Mouse (Mus musculus) hindbrain, embryonic 12.5 days (tissue): ENCODE measurements at regions not wholly inside any gene's neighbourhood (a gene's known extent, or its start where the extent isn't known, plus 50 kb on each side); places are given as distances from the start of the nearest gene placed in this dataset.

Experiments used
- ATAC-seq: fragments of 200-750 bp; cut with Nextera tagmentation; 2 replicates; pipeline ENCODE4 v1.8.0; 2017; ENCODE audit warnings: moderate TSS enrichment; ENCODE audit not compliant: low FRiP score
- H3K27ac ChIP-seq: fragments of 300-500 bp; sonication (generic); 2 replicates; pipeline ENCODE4 v1.5.1; 2016; ENCODE audit warnings: mild to moderate bottlenecking
- H3K27me3 ChIP-seq: fragments of 300-500 bp; sonication (generic); 2 replicates; pipeline ENCODE4 v1.6.1; 2016; ENCODE audit warnings: mild to moderate bottlenecking
- H3K36me3 ChIP-seq: fragments of 300-500 bp; sonication (generic); 2 replicates; pipeline ENCODE4 v1.6.1; 2016; ENCODE audit warnings: mild to moderate bottlenecking
- H3K4me1 ChIP-seq: fragments of 300-500 bp; sonication (generic); 2 replicates; pipeline ENCODE4 v1.6.1; 2016
- H3K4me2 ChIP-seq: fragments of 300-500 bp; sonication (generic); replicated peaks from 2 replicates; pipeline ENCODE4 v1.6.1; 2016; ENCODE audit warnings: mild to moderate bottlenecking
- H3K4me3 ChIP-seq: fragments of 300-500 bp; sonication (generic); 2 replicates; pipeline ENCODE4 v1.5.1; 2016; ENCODE audit warnings: mild to moderate bottlenecking
- H3K9ac ChIP-seq: fragments of 300-500 bp; sonication (generic); 2 replicates; pipeline ENCODE4 v1.6.1; 2016; ENCODE audit warnings: mild to moderate bottlenecking, moderate library complexity
- H3K9me3 ChIP-seq: fragments of 300-500 bp; sonication (generic); replicated peaks from 2 replicates; pipeline ENCODE4 v1.6.1; 2016; ENCODE audit warnings: mild to moderate bottlenecking
- WGBS: fragments of 180-500 bp; shearing (Covaris S2); methylation state at CpG from one replicate; pipeline ENCODE4 v1.1.7; 2016; 5-methylcytosine and 5-hydroxymethylcytosine counted together

DNA sequence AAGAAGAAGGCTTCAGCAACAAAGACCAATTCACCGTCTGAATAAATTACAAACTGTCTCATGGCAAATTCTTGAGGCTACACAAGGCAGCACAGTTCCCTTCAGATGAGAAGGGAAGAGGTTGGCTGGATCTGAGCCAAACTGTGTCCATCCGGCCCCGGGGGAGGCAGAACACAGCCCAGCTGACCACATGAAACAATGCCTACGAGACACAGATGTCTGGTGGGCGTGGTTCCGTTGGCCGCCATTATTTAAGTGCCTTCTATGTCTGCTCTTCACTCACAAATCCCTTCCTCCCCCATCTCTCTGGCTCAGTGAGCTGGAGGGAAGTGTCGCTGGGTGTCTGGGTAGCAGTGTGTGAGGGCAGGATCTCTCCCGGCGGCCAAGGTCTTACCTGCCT lies 127.8 kb upstream of the Irf2bp2 start:
- no peaks in the 10 kb centered on the region for H3K36me3 ChIP-seq
- no peak overlapping the region for H3K9ac ChIP-seq
- H3K4me3 ChIP-seq = no peak overlapping the region
- H3K27ac ChIP-seq = no peak overlapping the region
- peaks cover 6% of the 10 kb centered on the region for H3K4me1 ChIP-seq
- ATAC-seq = peak; percentile 40; the same call in 1 of the 2 replicates
- H3K4me2 ChIP-seq = no peak overlapping the region
- 69% methylated on average over 10 of the region's 10 CpGs for WGBS
- H3K9me3 ChIP-seq = no peaks in the 10 kb centered on the region; the same call in 1 of the 2 replicates
- no peaks in the 10 kb centered on the region for H3K27me3 ChIP-seq

DNA sequence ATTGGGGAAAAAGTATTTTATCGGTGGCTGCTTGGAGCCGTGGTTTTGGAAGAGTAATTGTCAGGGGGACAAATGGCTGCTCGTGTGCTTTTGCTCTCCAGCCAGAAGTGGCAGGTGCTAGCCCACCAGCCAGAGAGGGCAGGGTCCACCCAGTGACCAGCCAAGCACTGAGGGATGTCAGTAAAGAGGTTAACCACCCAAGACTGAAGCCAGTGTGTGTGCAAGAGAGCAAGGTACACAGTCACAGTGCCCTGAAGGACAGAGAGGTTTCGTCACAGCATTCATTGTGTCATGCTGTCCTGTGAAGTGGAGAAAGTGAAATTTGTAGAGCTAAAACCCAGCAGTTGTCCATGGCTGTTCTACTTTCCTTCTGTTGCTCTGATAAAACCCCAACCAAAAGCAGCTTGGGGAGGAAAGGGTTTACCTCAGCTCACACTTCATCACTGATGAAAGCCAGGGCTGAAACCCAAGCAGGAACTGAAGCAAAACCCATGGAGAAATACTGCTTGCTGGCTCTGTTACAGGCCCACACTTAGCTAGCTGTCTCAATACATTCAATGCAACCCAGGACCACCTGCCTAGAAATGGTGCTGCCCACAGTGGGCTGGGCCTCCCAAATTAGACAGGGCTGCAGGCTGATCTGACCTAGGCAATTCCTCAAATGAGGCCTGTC lies 126.8 kb upstream of the Irf2bp2 start:
- H3K4me1 ChIP-seq = peaks cover 6% of the 10 kb centered on the region
- WGBS = 90% methylated on average over 4 of the region's 4 CpGs
- no peak overlapping the region for H3K27ac ChIP-seq
- no peak for ATAC-seq
- no peaks in the 10 kb centered on the region for H3K27me3 ChIP-seq
- no peaks in the 10 kb centered on the region for H3K36me3 ChIP-seq
- H3K4me2 ChIP-seq = no peak overlapping the region
- H3K4me3 ChIP-seq = no peak overlapping the region
- no peaks in the 10 kb centered on the region for H3K9me3 ChIP-seq
- no peak overlapping the region for H3K9ac ChIP-seq

DNA sequence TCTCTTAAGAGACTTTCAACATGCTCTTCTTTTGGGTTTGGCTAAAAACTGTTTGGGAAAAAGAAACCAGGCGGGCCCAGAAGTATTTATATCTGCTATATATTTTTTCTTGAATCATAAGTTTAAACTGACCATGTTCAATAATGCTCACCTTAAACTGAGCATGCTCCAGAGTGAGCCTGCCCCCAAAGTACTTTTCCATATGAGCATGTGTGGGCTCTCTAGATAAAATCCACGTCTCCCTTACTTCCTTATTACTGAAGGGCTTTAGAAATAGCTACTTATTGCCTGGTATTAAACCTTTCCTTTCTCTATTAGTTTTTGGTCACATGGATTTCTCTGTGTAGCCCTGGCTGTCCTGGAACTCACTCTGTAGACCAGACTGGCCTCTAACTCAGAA lies 126.0 kb upstream of the Irf2bp2 start:
- H3K27me3 ChIP-seq = no peaks in the 10 kb centered on the region
- H3K36me3 ChIP-seq = no peaks in the 10 kb centered on the region
- no peak overlapping the region for H3K9ac ChIP-seq
- H3K4me1 ChIP-seq = peaks cover 6% of the 10 kb centered on the region
- 93% methylated on average over 2 of the region's 2 CpGs for WGBS
- H3K9me3 ChIP-seq = no peaks in the 10 kb centered on the region
- H3K27ac ChIP-seq = no peak overlapping the region
- no peak overlapping the region for H3K4me2 ChIP-seq
- no peak for ATAC-seq
- no peak overlapping the region for H3K4me3 ChIP-seq

DNA sequence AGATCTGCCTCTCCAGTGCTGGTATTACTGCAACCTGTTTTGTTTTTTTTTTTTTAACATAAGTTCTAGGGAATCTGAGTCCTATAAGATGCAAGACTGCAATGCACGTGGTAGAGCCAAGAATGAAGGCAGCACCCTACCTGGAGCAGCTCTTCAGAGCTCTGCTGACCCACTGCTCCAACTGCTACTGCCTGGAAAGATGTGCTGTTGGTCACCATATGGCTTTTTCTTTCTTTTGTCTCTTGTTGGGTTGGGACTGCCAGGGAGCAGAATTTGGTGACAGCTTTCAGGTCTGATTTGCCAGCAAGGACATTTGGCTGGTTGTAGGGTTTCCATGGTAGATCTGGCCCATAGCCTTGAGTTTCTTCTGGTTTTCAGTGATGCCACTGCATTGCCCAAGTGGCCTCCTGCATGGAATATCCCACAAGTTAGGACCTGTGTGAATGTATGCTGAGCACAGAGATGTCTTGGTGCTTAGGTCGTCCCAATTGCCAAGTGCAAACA lies 123.9 kb upstream of the Irf2bp2 start:
- no peak overlapping the region for H3K4me3 ChIP-seq

DNA sequence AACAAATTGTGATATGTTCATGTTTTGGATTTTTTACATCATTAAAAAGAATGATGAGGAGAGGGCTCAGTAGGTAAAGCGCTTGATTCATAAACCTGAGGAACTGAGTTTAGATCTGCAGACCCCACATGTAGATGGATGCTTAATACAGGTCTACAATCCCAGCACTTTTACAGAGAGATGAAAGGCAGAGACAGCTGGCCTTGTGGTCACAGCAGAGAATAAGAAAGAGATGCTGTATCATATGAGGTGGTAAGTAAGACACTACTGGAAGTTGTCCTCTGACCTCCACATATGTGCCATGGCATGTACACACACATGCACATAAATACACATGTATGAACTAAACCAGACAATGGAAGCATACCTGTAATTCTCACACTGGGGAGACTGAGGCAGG lies 121.9 kb upstream of the Irf2bp2 start:
- Histone ChIP-seq H3K4me3 (no peak overlapping the region), H3K4me2 (no peak overlapping the region), H3K27ac (no peak overlapping the region), H3K9ac (no peak overlapping the region), H3K36me3 (no peaks in the 10 kb centered on the region), H3K9me3 (no peaks in the 10 kb centered on the region), H3K27me3 (no peaks in the 10 kb centered on the region), H3K4me1 (peaks cover 4% of the 10 kb centered on the region; the same call in 1 of the 2 replicates)
- no peak for ATAC-seq
- WGBS = 93% methylated on average over 1 of the region's 1 CpGs

More for the DNA sequence above, 123.9 kb upstream of the Irf2bp2 start:
- 82% methylated on average over 2 of the region's 2 CpGs for WGBS
- Histone ChIP-seq H3K9me3 (no peaks in the 10 kb centered on the region), H3K4me2 (no peak overlapping the region), H3K27me3 (no peaks in the 10 kb centered on the region), H3K4me1 (peaks cover 10% of the 10 kb centered on the region), H3K36me3 (no peaks in the 10 kb centered on the region), H3K27ac (no peak overlapping the region), H3K9ac (no peak overlapping the region)
- no peak for ATAC-seq

DNA sequence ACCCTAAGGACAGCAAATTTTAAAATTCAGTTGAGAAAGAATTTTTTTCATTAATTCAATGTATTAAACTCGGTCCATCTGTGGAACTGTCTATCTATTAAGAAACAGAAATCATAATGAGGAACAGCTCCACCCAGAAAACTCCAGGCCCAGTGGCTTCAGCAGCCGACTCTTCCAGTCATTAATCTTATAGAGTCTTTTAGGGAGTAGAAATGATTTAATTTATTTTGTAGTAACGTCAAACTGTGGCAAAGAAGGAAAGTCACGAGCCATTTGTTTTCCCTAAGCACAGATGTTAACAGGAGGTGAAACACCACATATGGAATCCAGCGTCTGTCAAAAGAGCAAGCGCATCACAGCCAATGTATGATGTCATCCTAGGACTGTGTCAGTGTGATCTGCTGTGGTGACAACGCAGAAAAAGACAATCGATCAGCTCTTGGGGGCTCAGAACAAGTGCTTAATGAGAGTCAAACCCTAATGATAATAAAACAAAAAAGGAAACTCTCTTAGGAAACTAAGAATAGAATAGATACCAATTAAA lies 119.9 kb upstream of the Irf2bp2 start:
- no peak for ATAC-seq
- 66% methylated on average over 8 of the region's 8 CpGs for WGBS
- H3K9ac ChIP-seq = no peak overlapping the region
- H3K9me3 ChIP-seq = no peaks in the 10 kb centered on the region
- H3K27me3 ChIP-seq = no peaks in the 10 kb centered on the region
- no peaks in the 10 kb centered on the region for H3K36me3 ChIP-seq
- H3K4me2 ChIP-seq = no peak overlapping the region
- no peak overlapping the region for H3K4me3 ChIP-seq
- peaks cover 4% of the 10 kb centered on the region; the same call in 1 of the 2 replicates for H3K4me1 ChIP-seq
- H3K27ac ChIP-seq = no peak overlapping the region

DNA sequence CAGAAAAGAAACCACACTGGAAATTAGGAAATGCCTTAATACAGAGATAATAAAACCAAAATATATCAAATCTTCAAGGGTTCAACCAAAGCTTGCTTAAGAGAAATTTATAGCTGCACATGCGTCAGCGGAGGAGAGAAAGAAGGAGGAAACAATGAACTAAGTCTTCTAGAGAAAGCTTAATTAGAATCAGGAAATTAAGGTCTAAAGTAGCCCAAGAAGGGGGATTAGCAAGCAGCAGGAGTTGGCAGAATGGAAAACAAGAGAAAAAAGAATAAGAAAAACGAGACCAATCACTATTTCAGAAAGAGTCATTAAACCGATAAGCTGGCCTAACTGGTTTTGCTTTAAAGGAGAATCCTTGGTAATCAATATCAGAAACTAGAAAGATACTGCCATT lies 119.4 kb upstream of the Irf2bp2 start:
- no peak for ATAC-seq
- H3K9ac ChIP-seq = no peak overlapping the region
- no peak overlapping the region for H3K27ac ChIP-seq
- H3K4me3 ChIP-seq = no peak overlapping the region
- 64% methylated on average over 4 of the region's 4 CpGs for WGBS
- H3K4me1 ChIP-seq = peaks cover 7% of the 10 kb centered on the region; the same call in 1 of the 2 replicates
- H3K4me2 ChIP-seq = no peak overlapping the region
- H3K27me3 ChIP-seq = no peaks in the 10 kb centered on the region
- no peaks in the 10 kb centered on the region for H3K9me3 ChIP-seq
- H3K36me3 ChIP-seq = no peaks in the 10 kb centered on the region

DNA sequence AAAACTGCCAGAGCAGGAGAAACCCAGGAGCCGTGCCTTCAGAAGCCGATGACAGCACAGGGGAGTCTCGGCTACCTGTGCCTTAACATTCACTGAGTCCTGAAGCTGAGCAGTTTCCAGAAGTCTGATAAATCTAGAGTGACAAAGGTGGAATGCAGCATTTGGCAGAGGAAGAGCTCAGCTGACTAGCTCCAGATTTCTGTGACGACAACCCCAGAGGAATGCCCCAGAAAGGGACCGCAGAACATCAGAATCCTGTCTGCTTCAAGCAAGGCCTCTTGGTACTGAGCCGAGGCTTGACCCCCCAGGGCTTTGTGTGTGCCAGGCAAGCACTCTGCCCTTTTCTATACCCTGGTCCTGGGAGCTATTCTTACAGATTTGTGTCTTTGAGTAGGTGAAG lies 119.0 kb upstream of the Irf2bp2 start:
- Histone ChIP-seq H3K27ac (no peak overlapping the region), H3K4me2 (no peak overlapping the region), H3K4me1 (peaks cover 10% of the 10 kb centered on the region), H3K27me3 (no peaks in the 10 kb centered on the region), H3K9ac (no peak overlapping the region), H3K9me3 (no peaks in the 10 kb centered on the region), H3K4me3 (no peak overlapping the region), H3K36me3 (no peaks in the 10 kb centered on the region)
- WGBS = 68% methylated on average over 6 of the region's 6 CpGs
- no peak for ATAC-seq

DNA sequence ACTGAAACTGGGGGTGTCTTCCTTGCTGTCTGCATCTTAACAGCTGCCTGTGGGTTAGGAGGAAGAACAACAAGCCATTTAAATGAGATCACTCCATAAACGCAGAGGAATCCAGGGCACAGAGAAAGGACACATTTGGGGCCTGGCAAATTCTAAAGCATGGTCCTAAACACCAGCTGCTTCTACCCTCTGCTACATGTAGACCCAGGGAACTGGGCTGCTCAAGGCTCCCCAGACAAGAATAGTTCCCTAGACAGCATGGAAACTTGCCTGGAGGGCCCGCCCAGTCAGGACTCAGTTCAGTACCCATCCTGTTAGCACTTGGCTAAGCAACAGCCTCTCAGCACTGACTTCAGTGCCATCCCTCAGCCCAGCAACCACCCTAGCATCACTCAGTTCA lies 115.2 kb upstream of the Irf2bp2 start:
- Histone ChIP-seq H3K27ac (no peak overlapping the region), H3K27me3 (no peaks in the 10 kb centered on the region), H3K4me1 (peaks cover 14% of the 10 kb centered on the region), H3K36me3 (no peaks in the 10 kb centered on the region), H3K9me3 (no peaks in the 10 kb centered on the region), H3K9ac (no peak overlapping the region), H3K4me3 (no peak overlapping the region), H3K4me2 (no peak overlapping the region)
- ATAC-seq = no peak
- WGBS = 71% methylated on average over 2 of the region's 2 CpGs

DNA sequence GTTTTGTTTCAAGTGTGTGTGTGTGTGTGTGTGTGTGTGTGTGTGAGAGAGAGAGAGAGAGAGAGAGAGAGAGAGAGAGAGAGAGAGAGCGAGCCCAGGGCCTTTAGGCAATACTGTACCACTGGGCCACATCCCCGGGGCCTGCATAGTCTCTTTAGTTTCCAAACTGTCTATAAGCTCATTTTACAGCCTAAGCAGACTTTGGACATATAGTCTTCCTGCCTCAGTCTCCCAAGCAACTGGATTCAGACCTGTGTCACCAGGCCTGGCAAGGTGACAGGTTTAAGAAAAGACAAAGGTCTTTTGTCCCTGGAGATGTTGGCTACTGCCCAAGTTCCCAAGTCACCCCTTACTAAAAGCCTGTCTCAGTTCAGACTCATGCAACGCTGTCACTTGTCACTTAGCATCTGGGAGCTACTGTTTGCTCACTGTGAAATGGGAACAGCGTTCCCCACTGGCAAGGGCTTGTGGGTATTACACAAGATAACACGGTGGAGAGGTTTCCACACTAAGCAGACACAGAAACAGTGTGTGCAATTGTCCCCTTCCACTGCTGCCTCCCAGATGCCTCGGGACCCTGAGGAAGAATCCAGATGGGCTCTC lies 113.6 kb upstream of the Irf2bp2 start:
- Histone ChIP-seq H3K4me1 (peaks cover 10% of the 10 kb centered on the region; the same call in 1 of the 2 replicates), H3K4me2 (no peak overlapping the region), H3K4me3 (no peak overlapping the region), H3K9ac (no peak overlapping the region), H3K36me3 (no peaks in the 10 kb centered on the region), H3K27ac (no peak overlapping the region), H3K27me3 (no peaks in the 10 kb centered on the region), H3K9me3 (no peaks in the 10 kb centered on the region)
- WGBS = 69% methylated on average over 6 of the region's 6 CpGs
- ATAC-seq = no peak

DNA sequence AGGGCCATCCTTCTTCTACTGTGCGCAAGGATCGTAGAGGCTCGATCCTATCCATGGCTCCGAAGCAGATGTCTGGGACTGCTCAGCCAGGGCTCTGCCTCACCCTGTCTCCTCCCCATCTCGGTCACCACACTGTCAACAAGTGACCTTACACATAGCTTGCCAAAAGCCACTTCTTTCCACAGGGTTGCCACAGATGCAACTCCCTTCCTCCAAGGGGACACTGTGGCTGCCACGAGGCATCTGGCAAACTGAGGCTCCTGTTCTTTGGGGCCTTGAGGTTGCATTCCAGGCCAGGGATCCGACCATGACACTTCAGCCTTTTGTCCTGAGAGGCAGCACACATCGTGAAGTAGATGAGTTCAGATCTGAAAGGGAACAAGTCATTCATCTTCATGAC lies 112.5 kb upstream of the Irf2bp2 start:
- no peak overlapping the region for H3K27ac ChIP-seq
- H3K9me3 ChIP-seq = no peaks in the 10 kb centered on the region
- H3K36me3 ChIP-seq = no peaks in the 10 kb centered on the region
- H3K4me3 ChIP-seq = no peak overlapping the region
- H3K9ac ChIP-seq = no peak overlapping the region
- WGBS = 84% methylated on average over 8 of the region's 8 CpGs
- H3K4me1 ChIP-seq = peaks cover 10% of the 10 kb centered on the region; the same call in 1 of the 2 replicates
- H3K27me3 ChIP-seq = no peaks in the 10 kb centered on the region
- ATAC-seq = no peak
- H3K4me2 ChIP-seq = no peak overlapping the region

DNA sequence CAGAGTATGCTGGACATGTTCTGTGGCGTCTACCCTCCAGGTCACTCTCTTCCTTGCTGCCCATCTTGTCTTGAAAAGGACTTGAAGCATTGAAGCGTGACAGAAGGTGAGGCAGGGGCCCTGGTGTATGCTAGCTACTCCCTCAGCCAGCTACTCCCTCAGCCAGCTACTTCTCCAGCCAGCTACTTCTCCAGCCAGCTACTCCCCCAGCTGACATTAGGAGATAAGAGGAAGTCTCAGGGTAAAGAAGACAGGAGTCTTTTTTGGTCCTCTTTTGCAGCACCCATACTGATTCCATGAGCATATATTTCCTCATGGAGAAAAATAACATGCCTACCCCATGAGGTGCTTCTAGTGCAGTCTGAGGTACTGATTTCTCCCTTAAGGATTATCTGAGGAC lies 111.6 kb upstream of the Irf2bp2 start:
- Histone ChIP-seq H3K4me2 (no peak overlapping the region), H3K36me3 (no peaks in the 10 kb centered on the region), H3K27me3 (no peaks in the 10 kb centered on the region), H3K27ac (no peak overlapping the region), H3K9ac (no peak overlapping the region), H3K4me1 (peaks cover 10% of the 10 kb centered on the region; the same call in 1 of the 2 replicates), H3K4me3 (no peak overlapping the region), H3K9me3 (no peaks in the 10 kb centered on the region)
- WGBS = 69% methylated on average over 2 of the region's 2 CpGs
- no peak for ATAC-seq

DNA sequence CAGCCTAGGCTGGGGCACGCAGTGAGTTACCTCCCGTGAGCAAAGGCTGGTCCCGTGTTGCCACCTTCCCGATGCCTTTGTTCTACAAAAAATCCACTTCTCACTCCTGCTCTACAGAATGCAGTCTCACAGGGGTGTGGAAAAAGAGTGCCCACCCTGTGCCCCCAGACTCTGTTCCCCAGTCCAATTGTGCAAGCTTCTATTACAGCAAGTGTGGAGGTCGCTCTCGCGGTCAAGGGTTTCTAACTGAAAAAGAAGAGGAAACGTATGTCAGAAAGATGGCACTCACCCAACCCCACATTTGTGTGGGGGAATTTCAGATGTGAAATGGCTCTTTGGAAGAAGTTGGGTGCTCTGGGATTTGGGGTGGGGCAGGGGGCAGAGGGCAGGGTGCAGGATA lies 110.9 kb upstream of the Irf2bp2 start:
- WGBS = 86% methylated on average over 8 of the region's 8 CpGs
- ATAC-seq = no peak
- H3K4me2 ChIP-seq = no peak overlapping the region
- H3K9me3 ChIP-seq = no peaks in the 10 kb centered on the region
- no peaks in the 10 kb centered on the region for H3K36me3 ChIP-seq
- H3K27ac ChIP-seq = no peak overlapping the region
- H3K9ac ChIP-seq = no peak overlapping the region
- no peaks in the 10 kb centered on the region for H3K27me3 ChIP-seq
- peaks cover 11% of the 10 kb centered on the region for H3K4me1 ChIP-seq
- H3K4me3 ChIP-seq = no peak overlapping the region
